Mouse (Mus musculus): Measurements from ENCODE around the gene Wscd2. TPM values are rescaled to one million over a fixed set of nuclear protein-coding genes. Genes with fewer than 3 reads are reported as not detected.

The Wscd2 gene
- polyA plus RNA-seq, 1 experiment, result 13.6 TPM

GRCm38 (mm10) chr5:113609891-113610290 is 119.8 kb downstream of the Wscd2 start:
- H3K27ac ChIP-seq (ENCODE audit: control insufficient read depth, insufficient read depth, low read depth, low read length), result no peak overlapping the region
- H3K27me3 ChIP-seq (ENCODE audit: control insufficient read depth, insufficient read depth, low read length), result no peaks in the 10 kb centered on the region
- H3K4me1 ChIP-seq (ENCODE audit: control insufficient read depth, insufficient read depth, low read length), result 0 out of 2 replicates have a peak, but pooled peaks cover 2% of the 10 kb centered on the region
- TF ChIP-seq CTCF (IDR thresholded peaks at IDR 0.05; ENCODE audit: control insufficient read depth, insufficient read depth, insufficient replicate concordance, low read depth, low read length), result no peak
- no peak for TF ChIP-seq POLR2A (IDR thresholded peaks at IDR 0.05; ENCODE audit: control insufficient read depth, low read depth, low read length)
- H3K4me3 ChIP-seq (ENCODE audit: control insufficient read depth, low read depth, low read length), result no peak overlapping the region
- no peaks in the 10 kb centered on the region for H3K36me3 ChIP-seq (ENCODE audit: control insufficient read depth, insufficient read depth, low read length)

- Histone ChIP-seq H3K36me3 (ENCODE audit: control insufficient read depth, insufficient read depth, low read length) (no peaks in the 10 kb centered on the region), H3K27me3 (ENCODE audit: control insufficient read depth, insufficient read depth, low read length) (no peaks in the 10 kb centered on the region), H3K4me1 (ENCODE audit: control insufficient read depth, insufficient read depth, low read length) (0 out of 2 replicates have a peak, but pooled peaks cover 2% of the 10 kb centered on the region), H3K27ac (ENCODE audit: control insufficient read depth, insufficient read depth, low read depth, low read length) (no peak overlapping the region), H3K4me3 (ENCODE audit: control insufficient read depth, low read depth, low read length) (no peak overlapping the region)
- TF ChIP-seq CTCF (IDR thresholded peaks at IDR 0.05; ENCODE audit: control insufficient read depth, insufficient read depth, insufficient replicate concordance, low read depth, low read length) (no peak), POLR2A (IDR thresholded peaks at IDR 0.05; ENCODE audit: control insufficient read depth, low read depth, low read length) (no peak)
Measured at GRCm38 (mm10) chr5:113610490-113610889, 120.4 kb downstream of the Wscd2 start.

GRCm38 (mm10) chr5:113611131-113611530 is 121.0 kb downstream of the Wscd2 start:
- no peaks in the 10 kb centered on the region for H3K27me3 ChIP-seq (ENCODE audit: control insufficient read depth, insufficient read depth, low read length)
- TF ChIP-seq POLR2A (IDR thresholded peaks at IDR 0.05; ENCODE audit: control insufficient read depth, low read depth, low read length), result no peak
- TF ChIP-seq CTCF (IDR thresholded peaks at IDR 0.05; ENCODE audit: control insufficient read depth, insufficient read depth, insufficient replicate concordance, low read depth, low read length), result no peak
- H3K27ac ChIP-seq (ENCODE audit: control insufficient read depth, insufficient read depth, low read depth, low read length), result no peak overlapping the region
- H3K4me3 ChIP-seq (ENCODE audit: control insufficient read depth, low read depth, low read length), result no peak overlapping the region
- H3K36me3 ChIP-seq (ENCODE audit: control insufficient read depth, insufficient read depth, low read length), result no peaks in the 10 kb centered on the region
- 0 out of 2 replicates have a peak, but pooled peaks cover 2% of the 10 kb centered on the region for H3K4me1 ChIP-seq (ENCODE audit: control insufficient read depth, insufficient read depth, low read length)

DNA sequence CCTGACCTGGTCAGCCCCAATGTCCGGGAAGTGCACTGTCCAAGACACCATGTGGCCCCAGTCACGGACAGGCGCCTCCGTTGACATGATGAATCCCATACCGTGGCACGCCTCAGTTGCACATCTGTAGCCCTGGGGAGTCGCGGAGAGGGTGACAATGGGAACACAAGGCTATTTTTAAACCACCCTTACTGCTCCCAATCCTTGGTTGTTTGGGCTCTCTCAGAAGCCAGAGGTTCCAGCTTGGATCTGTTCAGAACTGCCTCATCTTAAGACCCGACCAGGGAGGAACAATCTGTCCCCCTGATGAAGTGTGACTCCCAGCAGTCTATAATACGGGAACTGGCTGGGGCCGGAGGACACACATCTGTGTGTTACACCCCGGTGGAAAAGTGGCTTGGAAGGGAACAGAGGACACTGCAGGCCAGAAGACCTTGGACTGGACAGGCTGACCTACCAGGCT is 121.7 kb downstream of the Wscd2 start:
- Histone ChIP-seq H3K27ac (ENCODE audit: control insufficient read depth, insufficient read depth, low read depth, low read length) (no peak overlapping the region), H3K4me1 (ENCODE audit: control insufficient read depth, insufficient read depth, low read length) (0 out of 2 replicates have a peak, but pooled peaks cover 2% of the 10 kb centered on the region), H3K36me3 (ENCODE audit: control insufficient read depth, insufficient read depth, low read length) (no peaks in the 10 kb centered on the region), H3K27me3 (ENCODE audit: control insufficient read depth, insufficient read depth, low read length) (no peaks in the 10 kb centered on the region), H3K4me3 (ENCODE audit: control insufficient read depth, low read depth, low read length) (no peak overlapping the region)
- TF ChIP-seq CTCF (IDR thresholded peaks at IDR 0.05; ENCODE audit: control insufficient read depth, insufficient read depth, insufficient replicate concordance, low read depth, low read length) (no peak), POLR2A (IDR thresholded peaks at IDR 0.05; ENCODE audit: control insufficient read depth, low read depth, low read length) (no peak)

- Histone ChIP-seq H3K4me3 (ENCODE audit: control insufficient read depth, low read depth, low read length) (no peak overlapping the region), H3K27me3 (ENCODE audit: control insufficient read depth, insufficient read depth, low read length) (no peaks in the 10 kb centered on the region), H3K27ac (ENCODE audit: control insufficient read depth, insufficient read depth, low read depth, low read length) (no peak overlapping the region), H3K4me1 (ENCODE audit: control insufficient read depth, insufficient read depth, low read length) (no peaks in the 10 kb centered on the region), H3K36me3 (ENCODE audit: control insufficient read depth, insufficient read depth, low read length) (no peaks in the 10 kb centered on the region)
- TF ChIP-seq POLR2A (IDR thresholded peaks at IDR 0.05; ENCODE audit: control insufficient read depth, low read depth, low read length), result no peak
- TF ChIP-seq CTCF (IDR thresholded peaks at IDR 0.05; ENCODE audit: control insufficient read depth, insufficient read depth, insufficient replicate concordance, low read depth, low read length), result no peak
Measured at GRCm38 (mm10) chr5:113618716-113619115, 128.6 kb downstream of the Wscd2 start.

- Histone ChIP-seq H3K4me3 (ENCODE audit: control insufficient read depth, low read depth, low read length) (no peak overlapping the region), H3K27me3 (ENCODE audit: control insufficient read depth, insufficient read depth, low read length) (no peaks in the 10 kb centered on the region), H3K27ac (ENCODE audit: control insufficient read depth, insufficient read depth, low read depth, low read length) (no peak overlapping the region), H3K36me3 (ENCODE audit: control insufficient read depth, insufficient read depth, low read length) (no peaks in the 10 kb centered on the region), H3K4me1 (ENCODE audit: control insufficient read depth, insufficient read depth, low read length) (no peaks in the 10 kb centered on the region)
- no peak for TF ChIP-seq CTCF (IDR thresholded peaks at IDR 0.05; ENCODE audit: control insufficient read depth, insufficient read depth, insufficient replicate concordance, low read depth, low read length)
Measured at GRCm38 (mm10) chr5:113619151-113619550, 129.0 kb downstream of the Wscd2 start.

DNA sequence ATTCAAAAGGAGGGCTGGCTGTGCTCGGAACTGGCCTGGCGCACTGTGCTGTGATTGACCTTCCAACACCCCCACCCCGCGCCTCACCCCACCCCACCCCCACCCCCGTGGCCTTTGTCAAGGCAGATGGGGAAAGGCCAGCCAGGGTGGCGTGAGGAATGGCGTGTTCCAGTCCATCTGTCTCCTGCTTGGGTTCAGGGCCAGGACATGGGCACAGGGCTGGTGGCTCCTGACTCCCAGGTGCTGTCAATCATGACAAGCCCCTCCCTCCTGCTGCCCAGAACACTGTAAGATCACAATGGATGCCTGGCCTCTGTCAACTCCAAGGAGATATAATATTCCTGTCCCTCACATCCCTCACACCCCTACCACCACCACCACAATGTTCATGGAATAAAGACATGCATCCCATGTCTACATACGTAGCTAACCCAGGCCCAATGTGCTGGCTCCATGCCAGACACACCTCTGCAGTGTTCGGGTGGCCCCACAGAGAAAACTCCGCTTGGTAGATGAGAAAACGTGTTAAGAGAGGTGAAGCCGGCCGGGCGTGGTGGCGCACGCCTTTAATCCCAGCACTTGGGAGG is 130.1 kb downstream of the Wscd2 start:
- H3K4me1 ChIP-seq (ENCODE audit: control insufficient read depth, insufficient read depth, low read length), result no peaks in the 10 kb centered on the region
- no peak for TF ChIP-seq POLR2A (IDR thresholded peaks at IDR 0.05; ENCODE audit: control insufficient read depth, low read depth, low read length)
- no peak for TF ChIP-seq CTCF (IDR thresholded peaks at IDR 0.05; ENCODE audit: control insufficient read depth, insufficient read depth, insufficient replicate concordance, low read depth, low read length)
- no peaks in the 10 kb centered on the region for H3K36me3 ChIP-seq (ENCODE audit: control insufficient read depth, insufficient read depth, low read length)
- H3K4me3 ChIP-seq (ENCODE audit: control insufficient read depth, low read depth, low read length), result no peak overlapping the region
- H3K27me3 ChIP-seq (ENCODE audit: control insufficient read depth, insufficient read depth, low read length), result no peaks in the 10 kb centered on the region
- no peak overlapping the region for H3K27ac ChIP-seq (ENCODE audit: control insufficient read depth, insufficient read depth, low read depth, low read length)

Data from testis, adult 2 months (tissue).